Mouse (Mus musculus): Measurements from ENCODE around the gene Adgrd1. TPM values are rescaled to one million over a fixed set of nuclear protein-coding genes. Genes with fewer than 3 reads are reported as not detected.

Gene Adgrd1
- polyA plus RNA-seq, 1 experiment, result not detected

GRCm38 (mm10) chr5:129169090-129169489 is 72.5 kb downstream of the Adgrd1 start:
- Histone ChIP-seq H3K9me3 (replicated peaks; ENCODE audit: control insufficient read depth, insufficient read depth, low read length, poor library complexity, severe bottlenecking) (no peaks in the 10 kb centered on the region), H3K36me3 (ENCODE audit: control insufficient read depth, insufficient read depth, low read length, poor library complexity, severe bottlenecking) (no peaks in the 10 kb centered on the region), H3K4me1 (ENCODE audit: control insufficient read depth, insufficient read depth, low read length) (peaks cover 5% of the 10 kb centered on the region), H3K27ac (ENCODE audit: insufficient read depth, low read length) (peak overlapping the region; percentile 35; the same call in 1 of the 2 replicates), H3K9ac (ENCODE audit: low read depth, poor library complexity, severe bottlenecking) (no peak overlapping the region), H3K4me3 (ENCODE audit: low read depth, low read length) (no peak overlapping the region), H3K27me3 (ENCODE audit: control insufficient read depth, insufficient read depth, low read length, poor library complexity, severe bottlenecking) (no peaks in the 10 kb centered on the region)
- TF ChIP-seq POLR2A (IDR thresholded peaks at IDR 0.05; ENCODE audit: insufficient read depth, low read length), result no peak
- no peak for TF ChIP-seq CTCF (IDR thresholded peaks at IDR 0.05; ENCODE audit: low read depth, low read length)
- no peak for TF ChIP-seq EP300 (IDR thresholded peaks at IDR 0.05; ENCODE audit: insufficient read depth, low read depth, low read length)

DNA sequence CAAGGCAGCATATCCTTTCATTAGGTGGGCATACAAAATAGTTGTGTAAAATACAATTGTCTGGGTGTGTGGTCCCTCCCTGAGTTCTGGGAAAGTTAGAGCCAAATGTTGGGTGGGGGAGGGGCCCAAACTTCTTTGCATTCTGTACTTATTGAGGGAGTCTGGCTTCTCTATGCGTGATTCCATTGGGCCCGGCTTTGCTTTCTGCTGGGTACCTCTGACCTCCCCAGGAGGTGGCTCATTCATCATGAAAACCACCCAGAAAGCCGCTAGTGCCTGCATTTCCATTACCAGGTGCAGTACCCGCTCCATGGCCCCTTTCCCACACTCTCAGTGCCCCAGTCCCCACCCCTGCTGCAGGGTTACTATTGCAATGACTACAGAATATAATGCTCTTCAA is 73.0 kb downstream of the Adgrd1 start:
- peaks cover 5% of the 10 kb centered on the region for H3K4me1 ChIP-seq (ENCODE audit: control insufficient read depth, insufficient read depth, low read length)
- no peaks in the 10 kb centered on the region for H3K9me3 ChIP-seq (replicated peaks; ENCODE audit: control insufficient read depth, insufficient read depth, low read length, poor library complexity, severe bottlenecking)
- TF ChIP-seq POLR2A (IDR thresholded peaks at IDR 0.05; ENCODE audit: insufficient read depth, low read length) (no peak), EP300 (IDR thresholded peaks at IDR 0.05; ENCODE audit: insufficient read depth, low read depth, low read length) (no peak), CTCF (IDR thresholded peaks at IDR 0.05; ENCODE audit: low read depth, low read length) (no peak)
- no peak overlapping the region for H3K4me3 ChIP-seq (ENCODE audit: low read depth, low read length)
- H3K9ac ChIP-seq (ENCODE audit: low read depth, poor library complexity, severe bottlenecking), result no peak overlapping the region
- no peaks in the 10 kb centered on the region for H3K27me3 ChIP-seq (ENCODE audit: control insufficient read depth, insufficient read depth, low read length, poor library complexity, severe bottlenecking)
- H3K27ac ChIP-seq (ENCODE audit: insufficient read depth, low read length), result peak overlapping the region; percentile 35; the same call in 1 of the 2 replicates
- no peaks in the 10 kb centered on the region for H3K36me3 ChIP-seq (ENCODE audit: control insufficient read depth, insufficient read depth, low read length, poor library complexity, severe bottlenecking)

- no peak overlapping the region for H3K27ac ChIP-seq (ENCODE audit: insufficient read depth, low read length)
- H3K9ac ChIP-seq (ENCODE audit: low read depth, poor library complexity, severe bottlenecking), result no peak overlapping the region
- H3K4me3 ChIP-seq (ENCODE audit: low read depth, low read length), result no peak overlapping the region
- peaks cover 8% of the 10 kb centered on the region for H3K4me1 ChIP-seq (ENCODE audit: control insufficient read depth, insufficient read depth, low read length)
- H3K9me3 ChIP-seq (replicated peaks; ENCODE audit: control insufficient read depth, insufficient read depth, low read length, poor library complexity, severe bottlenecking), result no peaks in the 10 kb centered on the region
- no peak for TF ChIP-seq CTCF (IDR thresholded peaks at IDR 0.05; ENCODE audit: low read depth, low read length)
- TF ChIP-seq EP300 (IDR thresholded peaks at IDR 0.05; ENCODE audit: insufficient read depth, low read depth, low read length), result no peak
- no peaks in the 10 kb centered on the region for H3K27me3 ChIP-seq (ENCODE audit: control insufficient read depth, insufficient read depth, low read length, poor library complexity, severe bottlenecking)
- no peaks in the 10 kb centered on the region for H3K36me3 ChIP-seq (ENCODE audit: control insufficient read depth, insufficient read depth, low read length, poor library complexity, severe bottlenecking)
Measured at GRCm38 (mm10) chr5:129172533-129172932, 76.0 kb downstream of the Adgrd1 start.

DNA sequence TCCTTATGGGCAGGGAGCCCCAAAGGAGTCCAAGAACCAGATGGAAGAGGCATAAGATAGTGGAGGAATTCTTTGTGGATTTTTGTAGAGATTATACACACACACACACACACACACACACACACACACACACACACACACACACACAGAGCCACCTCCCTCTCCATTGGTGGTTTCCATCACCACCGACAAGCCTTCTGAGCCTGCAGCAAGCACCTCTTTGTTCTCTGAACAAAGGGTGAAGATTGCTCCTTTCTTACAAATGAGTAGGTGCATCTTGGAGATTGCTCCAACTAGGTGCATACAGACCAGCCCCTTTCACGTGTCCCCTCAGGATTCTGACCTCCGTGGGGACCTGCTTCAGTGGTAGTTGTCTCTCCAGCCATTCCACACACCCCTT is 79.4 kb downstream of the Adgrd1 start:
- no peaks in the 10 kb centered on the region for H3K27me3 ChIP-seq (ENCODE audit: control insufficient read depth, insufficient read depth, low read length, poor library complexity, severe bottlenecking)
- TF ChIP-seq CTCF (IDR thresholded peaks at IDR 0.05; ENCODE audit: low read depth, low read length), result no peak
- 0 out of 2 replicates have a peak, but pooled peaks have one; percentile 8 for TF ChIP-seq EP300 (IDR thresholded peaks at IDR 0.05; ENCODE audit: insufficient read depth, low read depth, low read length)
- no peak for TF ChIP-seq POLR2A (IDR thresholded peaks at IDR 0.05; ENCODE audit: insufficient read depth, low read length)
- H3K4me3 ChIP-seq (ENCODE audit: low read depth, low read length), result no peak overlapping the region
- H3K9me3 ChIP-seq (replicated peaks; ENCODE audit: control insufficient read depth, insufficient read depth, low read length, poor library complexity, severe bottlenecking), result no peaks in the 10 kb centered on the region
- no peaks in the 10 kb centered on the region for H3K36me3 ChIP-seq (ENCODE audit: control insufficient read depth, insufficient read depth, low read length, poor library complexity, severe bottlenecking)
- no peak overlapping the region for H3K27ac ChIP-seq (ENCODE audit: insufficient read depth, low read length)
- no peak overlapping the region for H3K9ac ChIP-seq (ENCODE audit: low read depth, poor library complexity, severe bottlenecking)
- H3K4me1 ChIP-seq (ENCODE audit: control insufficient read depth, insufficient read depth, low read length), result peaks cover 4% of the 10 kb centered on the region

- Histone ChIP-seq H3K9me3 (replicated peaks; ENCODE audit: control insufficient read depth, insufficient read depth, low read length, poor library complexity, severe bottlenecking) (no peaks in the 10 kb centered on the region), H3K4me3 (ENCODE audit: low read depth, low read length) (no peak overlapping the region), H3K27me3 (ENCODE audit: control insufficient read depth, insufficient read depth, low read length, poor library complexity, severe bottlenecking) (no peaks in the 10 kb centered on the region), H3K9ac (ENCODE audit: low read depth, poor library complexity, severe bottlenecking) (no peak overlapping the region), H3K27ac (ENCODE audit: insufficient read depth, low read length) (no peak overlapping the region), H3K36me3 (ENCODE audit: control insufficient read depth, insufficient read depth, low read length, poor library complexity, severe bottlenecking) (no peaks in the 10 kb centered on the region), H3K4me1 (ENCODE audit: control insufficient read depth, insufficient read depth, low read length) (peaks cover 4% of the 10 kb centered on the region)
- 0 out of 2 replicates have a peak, but pooled peaks have one; percentile 35 for TF ChIP-seq EP300 (IDR thresholded peaks at IDR 0.05; ENCODE audit: insufficient read depth, low read depth, low read length)
- TF ChIP-seq CTCF (IDR thresholded peaks at IDR 0.05; ENCODE audit: low read depth, low read length), result peak; percentile 98
- TF ChIP-seq POLR2A (IDR thresholded peaks at IDR 0.05; ENCODE audit: insufficient read depth, low read length), result no peak
Measured at GRCm38 (mm10) chr5:129177697-129178511, 81.4 kb downstream of the Adgrd1 start.

- Histone ChIP-seq H3K27ac (ENCODE audit: insufficient read depth, low read length) (no peak overlapping the region), H3K9me3 (replicated peaks; ENCODE audit: control insufficient read depth, insufficient read depth, low read length, poor library complexity, severe bottlenecking) (no peaks in the 10 kb centered on the region), H3K9ac (ENCODE audit: low read depth, poor library complexity, severe bottlenecking) (no peak overlapping the region), H3K27me3 (ENCODE audit: control insufficient read depth, insufficient read depth, low read length, poor library complexity, severe bottlenecking) (no peaks in the 10 kb centered on the region), H3K4me1 (ENCODE audit: control insufficient read depth, insufficient read depth, low read length) (peaks cover 4% of the 10 kb centered on the region), H3K4me3 (ENCODE audit: low read depth, low read length) (no peak overlapping the region), H3K36me3 (ENCODE audit: control insufficient read depth, insufficient read depth, low read length, poor library complexity, severe bottlenecking) (no peaks in the 10 kb centered on the region)
- no peak for TF ChIP-seq EP300 (IDR thresholded peaks at IDR 0.05; ENCODE audit: insufficient read depth, low read depth, low read length)
- TF ChIP-seq CTCF (IDR thresholded peaks at IDR 0.05; ENCODE audit: low read depth, low read length), result no peak
- TF ChIP-seq POLR2A (IDR thresholded peaks at IDR 0.05; ENCODE audit: insufficient read depth, low read length), result no peak
Measured at GRCm38 (mm10) chr5:129179356-129179755, 82.8 kb downstream of the Adgrd1 start.

Data from ES-Bruce4 (cell line).